Mouse (Mus musculus): ENCODE data around the gene Cdk9.

DNA sequence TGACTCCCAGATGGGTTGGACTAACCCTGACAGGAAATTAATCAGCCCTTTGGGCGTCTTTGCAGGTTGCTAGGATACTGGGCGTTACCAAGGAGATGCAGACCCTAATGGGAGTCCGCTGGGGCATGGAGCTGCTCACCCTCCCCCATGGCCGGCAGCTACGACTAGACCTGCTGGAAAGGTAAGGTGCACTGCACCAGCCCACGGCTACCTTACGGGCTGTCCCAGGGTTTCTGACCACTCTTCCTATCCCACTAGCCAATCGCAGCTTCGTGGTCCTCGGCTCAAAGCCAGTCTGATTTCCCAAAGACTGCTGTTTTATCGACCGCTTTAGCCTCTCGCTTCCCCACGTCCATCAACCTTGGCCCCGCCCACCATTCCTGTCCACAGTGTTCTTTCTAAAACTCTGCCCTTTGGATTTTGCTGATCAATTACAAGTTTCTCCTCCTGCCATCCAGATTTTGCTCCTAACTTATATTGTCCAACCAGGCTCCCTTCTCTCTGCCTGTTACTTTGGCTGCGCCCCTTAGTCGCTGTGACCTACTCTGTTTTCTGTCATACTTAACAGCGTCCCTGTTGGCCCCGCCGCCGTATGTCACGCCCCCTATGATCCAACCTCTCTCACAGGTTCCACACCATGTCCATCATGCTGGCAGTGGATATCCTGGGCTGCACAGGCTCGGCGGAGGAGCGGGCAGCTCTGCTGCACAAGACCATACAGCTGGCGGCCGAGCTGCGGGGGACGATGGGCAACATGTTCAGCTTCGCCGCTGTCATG, 38.2 kb upstream of the Cdk9 start:
- TF ChIP-seq MAX (IDR thresholded peaks at IDR 0.05) (no peak), CTCF (IDR thresholded peaks at IDR 0.05; ENCODE audit: control insufficient read depth, insufficient read depth, insufficient read length) (no peak), FOSL1 (IDR thresholded peaks at IDR 0.05; ENCODE audit: insufficient read depth, low read length, poor library complexity, severe bottlenecking) (no peak), USF1 (IDR thresholded peaks at IDR 0.05; ENCODE audit: low read depth) (no peak), CEBPB (IDR thresholded peaks at IDR 0.05; ENCODE audit: low read depth) (no peak), MYOD1 (IDR thresholded peaks at IDR 0.05; ENCODE audit: control insufficient read depth, insufficient read length, low read depth) (no peak), MYOG (IDR thresholded peaks at IDR 0.05; ENCODE audit: control insufficient read depth, extremely low read depth, insufficient read length) (no peak)
